Mouse (Mus musculus): ENCODE results near the gene Ncapd3.

Ncapd3 gene

GRCm38 (mm10) chr9:27049492-27049891 is 19.5 kb downstream of the Ncapd3 start:
- no peak for DNase-seq

- DNase-seq = no peak
Observed at GRCm38 (mm10) chr9:27058341-27058740, 28.4 kb downstream of the Ncapd3 start.

DNA sequence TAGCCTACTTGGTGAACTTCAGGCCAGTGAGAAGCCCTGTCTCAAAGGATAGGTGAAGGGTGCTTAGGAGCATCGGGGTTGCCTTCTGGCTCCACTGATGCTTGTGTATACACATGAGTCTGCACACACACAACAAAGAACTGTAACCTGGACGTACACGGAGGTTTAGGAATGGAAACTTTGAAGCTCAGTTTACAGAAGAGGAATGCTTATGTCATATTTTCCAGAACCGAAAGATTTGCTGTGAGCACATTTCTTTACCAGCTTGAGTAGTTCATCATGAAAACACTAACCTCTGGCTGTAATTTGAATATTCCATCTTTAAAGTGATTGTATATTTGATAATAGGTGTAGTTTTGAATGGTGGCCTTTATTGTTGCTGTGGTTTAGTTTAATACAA is 40.9 kb downstream of the Ncapd3 start:
- no peak for DNase-seq

DNA sequence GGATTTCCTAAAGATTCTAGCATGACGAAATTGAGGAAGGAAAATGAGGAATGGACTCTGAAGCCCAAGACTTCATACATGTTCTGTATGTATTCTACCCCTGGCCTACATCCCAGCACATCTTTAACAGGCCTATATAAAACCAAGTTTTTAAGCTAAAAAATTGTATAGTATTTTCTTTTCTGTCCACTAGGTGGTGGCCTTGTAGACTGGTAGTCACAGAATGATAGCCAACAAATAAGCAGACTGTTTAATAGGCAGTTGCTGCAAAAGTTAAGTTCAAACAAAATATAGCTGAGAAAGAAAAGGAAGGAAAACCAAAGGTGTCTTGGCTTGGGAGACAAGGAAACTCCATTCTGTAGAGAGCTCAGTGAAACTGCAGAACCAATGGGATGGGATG is 44.7 kb downstream of the Ncapd3 start:
- no peak for DNase-seq

- no peak for DNase-seq
Observed at GRCm38 (mm10) chr9:27075812-27076211, 45.8 kb downstream of the Ncapd3 start.

GRCm38 (mm10) chr9:27086256-27086655 is 56.3 kb downstream of the Ncapd3 start:
- DNase-seq = no peak

- DNase-seq = no peak
Observed at GRCm38 (mm10) chr9:27087402-27087801, 57.4 kb downstream of the Ncapd3 start.

- DNase-seq = no peak
Observed at GRCm38 (mm10) chr9:27090134-27090533, 60.2 kb downstream of the Ncapd3 start.

DNA sequence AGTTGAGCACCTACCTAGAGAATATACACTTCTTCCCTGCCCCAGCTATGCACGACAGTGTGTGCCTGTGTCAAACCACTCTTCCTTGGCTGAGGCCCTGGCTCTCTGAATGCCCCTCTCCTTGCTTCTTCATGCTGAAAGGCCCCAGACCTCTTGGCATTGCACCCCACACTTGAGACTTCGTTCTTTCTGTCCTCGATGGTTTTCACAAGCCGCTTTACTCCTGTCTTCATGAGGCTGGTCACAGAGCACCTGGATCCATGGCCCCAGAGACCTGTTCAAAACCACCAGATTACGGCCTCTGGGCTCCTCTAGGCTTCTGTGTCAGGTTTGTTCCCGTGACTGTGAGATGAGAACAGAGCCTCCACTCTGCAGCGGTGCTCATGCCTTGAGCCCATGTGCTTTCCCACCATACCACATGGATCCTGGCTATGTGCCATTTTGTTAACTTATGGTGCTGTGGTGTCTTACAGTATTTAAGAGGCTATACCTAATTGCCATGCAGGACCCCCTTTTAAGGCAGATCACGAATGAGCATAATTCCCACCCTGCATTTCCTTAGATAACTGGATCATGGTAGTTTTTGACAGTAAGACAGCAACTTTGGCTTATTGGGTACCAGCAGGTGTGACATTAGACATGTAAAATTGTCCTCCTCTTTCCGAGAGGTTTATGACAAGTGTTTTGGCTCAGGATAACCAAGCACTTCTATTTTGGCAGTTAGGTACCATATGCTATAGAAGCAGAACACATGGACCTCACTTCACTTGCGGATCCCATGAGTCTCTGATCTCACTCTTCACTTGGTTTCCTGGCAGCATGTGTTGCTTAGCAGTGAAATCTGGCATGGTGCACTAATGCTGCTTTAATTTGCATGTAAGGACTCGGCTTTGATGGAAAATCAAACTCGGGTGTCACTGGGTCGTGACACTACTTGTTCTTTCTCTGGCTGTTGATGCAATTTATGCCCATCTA is 61.1 kb downstream of the Ncapd3 start:
- DNase-seq = no peak

- DNase-seq = no peak
Observed at GRCm38 (mm10) chr9:27092916-27093315, 62.9 kb downstream of the Ncapd3 start.

DNA sequence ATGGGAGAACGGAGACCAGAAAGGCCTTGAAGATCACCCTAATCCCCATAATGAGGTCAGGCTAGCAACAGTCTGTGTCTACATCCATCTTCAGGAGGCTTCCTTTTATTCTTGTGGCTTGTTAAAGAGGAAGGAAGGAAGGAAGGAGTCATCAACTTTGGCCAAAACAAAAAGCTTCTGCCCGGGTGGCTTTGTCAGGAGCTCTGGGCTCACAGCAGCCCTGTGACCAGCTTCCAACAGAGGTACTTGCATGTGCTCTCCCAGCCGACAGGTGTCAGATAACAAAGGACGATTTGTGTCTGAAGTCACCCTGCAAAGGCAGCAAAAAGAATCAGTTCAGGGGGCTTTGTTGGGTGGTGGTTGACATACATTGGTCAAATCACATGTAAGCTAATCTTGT is 68.1 kb downstream of the Ncapd3 start:
- no peak for DNase-seq

- DNase-seq = no peak
Observed at GRCm38 (mm10) chr9:27098557-27098956, 68.6 kb downstream of the Ncapd3 start.

DNA sequence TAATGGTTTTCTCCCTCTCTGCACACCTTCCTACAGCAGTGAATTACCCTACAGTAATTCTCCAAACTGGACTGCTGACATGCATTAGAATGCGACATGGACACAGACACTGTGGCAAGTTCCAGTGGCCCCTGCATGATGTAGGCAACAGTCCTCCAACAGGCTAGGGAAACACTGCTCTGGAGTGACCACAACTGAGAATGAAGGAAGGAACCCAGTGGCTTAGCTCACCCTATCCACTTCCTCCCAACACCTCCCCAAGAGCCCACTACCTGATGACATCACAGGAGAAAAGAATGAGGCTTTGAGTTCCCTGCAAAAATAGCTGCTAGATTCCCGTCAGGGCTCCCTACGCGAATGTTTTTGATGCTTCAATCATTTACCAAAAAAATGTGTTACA is 69.5 kb downstream of the Ncapd3 start:
- DNase-seq = no peak

GRCm38 (mm10) chr9:27101466-27101865 is 71.5 kb downstream of the Ncapd3 start:
- no peak for DNase-seq

DNA sequence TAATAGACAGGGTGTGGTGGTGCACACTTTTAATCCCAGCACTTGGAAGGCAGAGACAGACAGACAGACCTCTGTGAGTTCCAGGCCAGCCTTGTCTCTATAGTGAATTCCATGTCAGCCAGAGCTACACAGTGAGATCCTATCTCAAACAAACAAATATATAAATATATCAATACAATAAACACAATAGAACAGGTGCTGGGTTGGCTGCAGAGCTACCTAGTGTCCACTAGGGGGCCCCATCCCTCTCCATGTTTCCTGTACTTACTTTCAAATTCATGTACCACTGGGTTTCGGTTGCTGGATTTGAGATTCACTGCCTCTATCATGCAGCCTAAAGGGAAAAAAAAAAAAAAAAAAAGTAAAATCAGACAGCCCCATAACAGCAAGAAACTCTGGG is 76.1 kb downstream of the Ncapd3 start:
- no peak for DNase-seq

DNA sequence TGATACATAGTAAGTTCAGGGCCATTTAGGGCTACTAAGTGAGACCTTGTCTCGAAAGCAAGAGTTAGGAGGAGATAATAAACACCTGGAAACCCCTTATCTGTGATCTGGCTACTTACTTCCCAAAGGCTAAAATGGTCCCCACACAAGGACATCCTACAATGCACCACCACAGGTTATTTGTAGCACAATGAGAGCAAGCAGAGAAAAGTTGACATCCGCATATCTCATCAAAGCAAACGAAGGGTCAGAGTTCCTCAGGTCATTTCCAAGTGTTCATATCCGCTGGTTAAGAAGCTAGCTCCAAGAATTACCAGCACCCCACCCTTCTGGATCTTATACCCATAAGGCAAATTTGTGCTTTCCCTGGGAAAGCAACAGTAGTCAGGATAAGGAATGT is 78.5 kb downstream of the Ncapd3 start:
- DNase-seq = no peak

DNA sequence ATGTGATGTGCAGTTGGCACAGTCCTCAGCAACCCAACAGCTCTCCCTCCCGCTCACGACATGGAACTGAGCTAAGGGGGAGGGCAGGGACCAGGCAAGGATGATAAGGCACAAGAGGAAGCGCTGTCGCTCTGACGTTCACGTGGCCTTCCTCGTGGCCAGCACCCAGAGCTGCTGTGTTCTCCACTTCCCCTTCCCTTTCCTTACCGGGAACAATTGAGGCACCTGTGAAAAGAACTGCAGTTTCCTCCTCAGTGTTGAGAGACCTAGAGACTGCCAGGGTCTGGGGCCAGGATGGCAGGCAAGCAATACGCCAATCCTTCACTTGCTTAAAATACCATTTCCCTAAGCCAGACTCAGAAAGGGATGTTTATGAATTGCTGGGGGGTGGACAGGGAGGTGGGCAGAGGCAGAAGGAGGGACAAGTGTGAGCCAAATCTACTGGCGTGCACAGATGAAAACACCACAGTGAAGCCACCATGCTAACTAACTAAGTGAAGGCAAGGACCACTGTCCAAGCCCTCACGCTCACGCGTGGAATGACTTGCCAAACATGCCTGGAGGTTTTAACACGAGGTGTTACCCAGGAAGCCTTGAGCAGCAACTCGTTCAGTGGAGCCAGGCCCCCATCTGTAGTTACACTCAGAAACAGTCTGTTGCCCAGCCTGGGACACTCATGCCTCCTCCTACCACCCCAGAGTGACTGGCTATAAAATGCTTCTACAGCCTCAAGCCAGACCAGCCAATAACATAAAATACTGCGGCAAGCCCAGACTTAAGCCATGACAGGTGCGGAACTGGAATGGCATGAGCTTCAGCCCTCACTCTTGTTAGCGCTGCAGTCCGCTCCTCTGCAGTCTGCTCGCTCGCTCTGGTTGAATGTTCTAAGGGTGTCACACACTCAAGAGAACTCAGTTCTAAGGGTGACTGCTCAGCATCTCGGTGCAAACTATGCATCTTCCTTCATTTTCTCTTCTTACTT is 79.8 kb downstream of the Ncapd3 start:
- DNase-seq = peak; percentile 58

DNA sequence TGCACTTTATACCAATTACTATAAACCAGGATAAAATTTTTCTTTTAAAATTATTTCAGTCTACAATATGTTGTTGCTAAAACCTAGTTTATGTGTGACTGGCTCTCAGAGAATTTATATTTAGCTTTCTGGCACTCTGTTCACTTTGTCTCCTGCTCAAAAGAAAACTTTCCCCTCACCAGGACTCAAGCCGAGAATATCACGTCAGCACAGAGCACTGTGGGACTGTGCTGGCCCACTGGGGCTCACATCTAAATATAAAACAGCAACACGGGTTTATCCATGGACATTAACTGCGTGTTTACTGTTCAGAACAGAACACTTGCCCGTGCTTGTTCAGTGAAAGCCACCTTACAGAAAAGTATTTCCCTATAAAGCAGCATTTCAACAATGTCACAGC is 80.7 kb downstream of the Ncapd3 start:
- no peak for DNase-seq

- no peak for DNase-seq
Observed at GRCm38 (mm10) chr9:27111756-27112155, 81.8 kb downstream of the Ncapd3 start.

- DNase-seq = no peak
Observed at GRCm38 (mm10) chr9:27121254-27121653, 91.3 kb downstream of the Ncapd3 start.

- DNase-seq = no peak
Observed at GRCm38 (mm10) chr9:27122076-27122475, 92.1 kb downstream of the Ncapd3 start.

DNA sequence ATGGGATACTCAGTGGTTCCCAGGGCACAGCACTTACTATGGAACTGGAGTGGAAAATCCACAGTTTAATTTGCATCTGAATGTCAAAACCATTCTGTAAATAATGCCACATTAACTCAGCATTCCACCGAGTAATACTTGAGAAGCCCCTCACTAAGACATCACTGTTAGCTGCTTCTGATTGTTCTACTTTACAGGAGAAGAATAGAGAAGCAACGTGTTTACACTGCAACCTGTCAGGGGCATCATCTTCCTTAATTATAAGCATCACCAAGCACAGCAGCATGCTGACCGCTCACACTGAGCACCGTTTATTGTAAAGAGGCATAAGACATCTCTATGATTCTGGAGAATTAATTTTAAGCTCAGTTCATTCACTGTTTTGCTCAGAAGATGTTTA is 93.0 kb downstream of the Ncapd3 start:
- DNase-seq = no peak

GRCm38 (mm10) chr9:27123947-27124346 is 94.0 kb downstream of the Ncapd3 start:
- DNase-seq = no peak

DNA sequence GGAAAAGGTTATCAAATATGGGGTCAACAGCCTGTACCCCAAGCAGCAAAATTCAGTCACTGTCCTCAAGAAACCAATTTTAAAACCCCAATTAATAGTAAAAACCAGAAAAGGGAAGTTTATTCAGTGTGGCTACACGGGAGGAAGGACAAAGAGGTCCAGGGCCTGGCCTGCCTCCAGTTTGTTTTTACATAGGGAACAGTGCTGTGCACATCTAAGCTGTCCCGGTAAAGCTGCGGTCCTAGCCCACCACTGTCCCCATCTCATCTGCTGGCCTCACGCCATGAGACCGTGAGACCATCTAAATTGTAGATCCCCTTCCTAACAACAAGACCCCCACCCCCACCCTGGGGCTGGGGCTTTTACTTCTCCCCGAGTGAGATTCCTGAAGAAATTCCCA is 95.5 kb downstream of the Ncapd3 start:
- no peak for DNase-seq
